Mouse (Mus musculus) heart, postnatal 4 days (tissue): ENCODE measurements around the gene Map3k7. TPM values are rescaled to one million over a fixed set of nuclear protein-coding genes. Genes with fewer than 3 reads are reported as not detected.

Experiments
- DNase-seq: peaks from one replicate; pipeline ENCODE4 v3.0.0; 2021
- total RNA-seq, 2 experiments: library from RNA; stranded (reverse); gene quantifications; 2 replicates each; pipeline ENCODE4 v1.2.3; 2021

Map3k7 gene
- total RNA-seq, 2 experiments from 2014 or later, result 69.6 to 76.0 TPM

GRCm38 (mm10) chr4:32062381-32063059 is 98.6 kb downstream of the Map3k7 start:
- no peak for DNase-seq

- DNase-seq, result no peak
Measured at GRCm38 (mm10) chr4:32063291-32063690, 99.4 kb downstream of the Map3k7 start.
